Mouse (Mus musculus) spleen, adult 18-20 months (tissue): Measurements from ENCODE around the gene Gm10436.
"Not testable (repeated sequence)": the region's sequence is repeated elsewhere in the genome, so short reads cannot be mapped to it uniquely, and the experiment has no call there.

Experiments used
- DNase-seq, 2 experiments: peaks; one replicate each; pipeline ENCODE4 v3.0.0; 2022; ENCODE audit warnings: mixed read lengths in 2 of 2

Gene Gm10436

DNA sequence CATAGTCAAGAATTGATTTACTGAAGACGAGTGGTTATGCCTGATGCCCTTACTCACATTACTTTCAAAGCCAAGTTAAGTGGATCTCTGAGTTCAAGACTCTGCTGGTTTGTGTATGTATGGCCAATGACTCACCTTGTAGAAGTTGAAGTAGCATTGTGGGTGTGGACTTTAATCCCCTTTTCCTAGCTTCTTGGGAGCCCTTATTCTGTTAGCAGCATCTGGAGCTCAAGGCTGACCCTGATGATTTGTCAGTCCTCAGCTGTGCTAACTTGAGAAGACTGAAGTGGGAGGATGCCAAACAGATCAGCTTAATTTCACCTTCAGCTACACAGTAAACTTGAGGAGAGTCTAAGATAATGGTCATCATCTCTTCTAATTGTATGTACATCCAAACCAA, at the start of gene Gm10436:
Gm10436 (minus strand) TSS at position 101 of the 400 bp plus-strand sequence.
- not testable (repeated sequence) for DNase-seq

DNA sequence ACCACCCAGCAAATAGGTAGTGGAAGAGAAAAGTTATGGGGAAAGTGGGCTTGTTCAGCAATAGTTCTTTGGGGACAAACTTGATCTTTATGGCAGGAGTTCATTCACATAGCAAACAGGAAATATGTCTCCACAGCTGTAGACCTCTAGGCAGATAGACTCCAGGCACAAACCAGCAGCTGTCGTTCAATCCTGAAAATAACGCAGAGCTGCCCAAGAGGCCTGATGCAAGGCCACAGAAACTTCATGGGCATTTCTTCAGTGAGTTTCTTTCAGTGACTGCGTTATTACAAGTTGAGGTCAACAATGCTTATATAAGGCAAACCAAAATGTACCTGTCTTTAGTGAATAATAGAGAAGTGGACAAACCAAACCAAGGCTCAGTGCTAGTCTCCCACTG, 37.5 kb upstream of the Gm10436 start:
- DNase-seq, result no peak

DNA sequence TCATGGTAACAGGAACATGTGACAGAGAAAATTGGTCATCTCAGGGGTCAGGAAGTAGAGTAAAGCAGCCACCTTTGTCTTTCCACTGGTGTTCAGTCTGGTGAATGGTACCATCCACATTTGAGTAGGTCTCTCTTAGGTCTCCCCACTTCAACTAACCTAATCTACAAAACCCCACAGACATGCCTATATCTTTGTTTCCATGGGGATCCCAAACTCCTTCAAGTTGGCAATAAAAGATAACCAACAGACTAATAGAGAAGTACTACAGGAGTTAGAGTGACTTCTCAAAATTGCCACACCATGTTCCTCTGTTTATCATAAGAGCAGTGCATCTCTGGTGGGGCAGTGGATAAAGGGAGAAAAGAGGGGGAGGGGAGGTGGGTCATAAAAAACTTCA, 36.2 kb upstream of the Gm10436 start:
- DNase-seq, result not testable (repeated sequence)

DNA sequence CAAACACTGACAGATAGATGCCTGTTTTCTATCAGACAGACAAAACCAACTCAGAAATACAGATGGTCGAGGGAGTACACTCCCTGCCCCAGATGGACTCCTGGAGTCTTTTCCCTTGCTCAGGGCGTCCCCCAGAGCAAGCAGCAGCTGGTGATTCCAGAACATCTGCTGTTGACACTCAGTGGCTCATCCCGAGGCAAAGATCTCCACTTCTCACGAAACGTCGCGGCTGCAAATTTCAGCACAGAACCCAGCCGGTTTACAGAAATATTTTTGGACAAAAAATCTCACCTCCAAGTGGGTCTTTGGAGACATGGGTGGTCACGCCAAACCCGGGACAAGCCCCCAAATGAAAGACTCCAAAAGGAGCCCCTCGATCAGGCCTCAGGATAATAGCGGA, 32.7 kb upstream of the Gm10436 start:
- DNase-seq, result no peak

DNA sequence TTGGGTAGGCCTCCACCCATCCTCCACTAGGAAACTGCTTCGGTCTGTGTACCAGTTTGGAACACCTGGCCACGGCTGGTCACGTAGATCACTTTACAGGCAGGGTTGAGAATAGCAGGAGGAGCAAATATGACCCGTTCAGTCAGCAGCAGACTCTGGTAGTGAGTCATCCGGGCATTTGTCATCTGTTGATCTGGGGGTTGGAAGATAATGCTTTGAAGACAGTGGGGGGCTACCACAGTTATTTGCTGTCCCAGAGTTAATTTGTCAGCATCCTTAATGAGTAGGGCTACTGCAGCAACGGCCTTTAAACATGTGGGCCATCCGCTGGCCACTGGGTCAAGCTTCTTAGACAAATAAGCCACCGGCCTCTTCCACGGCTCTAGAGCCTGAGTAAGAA, 29.6 kb upstream of the Gm10436 start:
- DNase-seq, result not testable (repeated sequence)

DNA sequence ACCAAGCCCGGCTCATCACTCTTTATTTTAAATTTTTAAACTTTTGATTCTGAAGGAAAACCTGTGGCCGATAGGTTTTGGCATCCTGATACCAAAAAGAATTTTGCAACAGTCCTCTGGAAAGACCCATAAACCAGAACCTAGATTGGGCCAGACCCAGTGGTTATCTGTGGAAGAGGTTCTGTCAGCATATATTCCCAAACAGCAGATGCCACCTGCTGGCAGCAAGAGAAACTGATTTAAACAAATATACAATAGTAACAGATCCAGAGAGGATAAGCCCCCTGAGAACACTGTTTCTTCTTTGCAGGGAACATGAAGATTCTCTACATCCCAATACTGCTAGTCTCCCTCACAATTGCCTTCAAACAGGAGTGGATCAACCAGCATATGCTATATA, 20.9 kb upstream of the Gm10436 start:
- DNase-seq, result no peak
